Mouse (Mus musculus): ENCODE results near the gene Tmem235.

- no peak for TF ChIP-seq CTCF (IDR thresholded peaks at IDR 0.05; ENCODE audit: control insufficient read depth, insufficient read depth, low read length)
- no peak for TF ChIP-seq POLR2A (IDR thresholded peaks at IDR 0.05; ENCODE audit: borderline replicate concordance, control insufficient read depth, low read depth, low read length)
Observed at GRCm38 (mm10) chr11:117879676-117880075, 19.1 kb downstream of the Tmem235 start.
